Mouse (Mus musculus): ENCODE measurements at regions not wholly inside any gene's neighbourhood (a gene's known extent, or its start where the extent isn't known, plus 50 kb on each side); places are given as distances from the start of the nearest gene placed in this dataset.

GRCm38 (mm10) chr3:83480176-83480575 lies 285.9 kb upstream of the Sfrp2 start:
- TF ChIP-seq CTCF (IDR thresholded peaks at IDR 0.05) (no peak), EP300 (IDR thresholded peaks at IDR 0.05) (no peak)

Measured in lung, postnatal 0 days (tissue).